Mouse (Mus musculus): ENCODE data around the gene Caskin2.

GRCm38 (mm10) chr11:115775821-115776665 lies 37.4 kb downstream of the Caskin2 start:
- TF ChIP-seq CTCF (IDR thresholded peaks at IDR 0.05; ENCODE audit: low read depth): no peak
- no peak for TF ChIP-seq EP300 (optimal IDR thresholded peaks at IDR 0.05)

Measured in stomach, postnatal 0 days (tissue).